Comparison of ENCODE assay signal across 28 mouse cellular contexts in the genomic region with DNA sequence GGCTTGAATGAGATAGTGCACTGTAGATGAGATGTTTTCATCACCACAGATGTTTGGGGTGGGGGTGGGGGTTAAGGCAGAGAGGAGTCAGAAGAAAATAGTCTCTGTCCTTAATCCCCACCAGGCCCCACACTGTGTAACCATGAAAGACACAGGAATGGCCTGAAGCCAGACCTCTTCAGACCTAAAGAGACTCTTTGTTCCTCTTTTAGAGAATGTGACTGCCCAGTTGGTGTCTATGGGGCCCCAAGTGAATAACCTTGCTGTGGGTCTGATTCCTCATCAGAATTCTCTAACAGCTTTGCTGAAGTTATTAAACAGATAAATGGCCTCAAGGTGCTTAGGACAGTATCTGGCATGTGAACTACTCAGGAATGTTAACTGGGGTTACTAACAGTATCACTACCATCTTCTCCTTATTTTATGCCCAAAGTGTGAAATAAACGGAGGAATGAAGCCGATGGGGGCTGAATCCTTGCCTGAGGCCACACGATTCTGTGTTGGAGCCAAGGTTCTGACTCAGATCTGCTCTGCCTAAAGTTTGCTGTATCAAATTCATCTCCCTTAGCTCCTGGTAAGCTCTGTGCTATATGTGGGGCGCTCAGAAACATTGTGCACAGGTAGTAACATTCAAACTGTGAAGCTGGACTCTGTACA. TPM values are rescaled to one million over a fixed set of nuclear protein-coding genes. Genes with fewer than 3 reads are reported as not detected.
A peak's percentile ranks its signal among the peaks of the same experiment; 100 is the strongest.
DNase-seq lines count a peak whose midpoint lies in the region; ATAC-seq lines count a peak whose summit lies in the region.
"Had no signal": no experiment of that assay in that cellular context is flagged by ENCODE, and none has a peak within 500 bp of the region (broad histone marks: within the 10 kb centered on the region; RNA-seq: fewer than 3 reads in every experiment).

No protein-coding gene starts in this region.

- H3K36me3 ChIP-seq in midbrain, embryonic 10.5 days: no peaks in the 10 kb centered on the region
- no peaks in the 10 kb centered on the region for H3K36me3 ChIP-seq in midbrain, embryonic 15.5 days (replicated peaks)
- H3K36me3 ChIP-seq: heart, embryonic 10.5 days; hindbrain, embryonic 10.5 days; limb, embryonic 13.5 days; liver, embryonic 13.5 days; midbrain, embryonic 13.5 days; stomach, embryonic 15.5 days had no signal

- no peak overlapping the region for H3K4me2 ChIP-seq in midbrain, embryonic 15.5 days
- H3K4me2 ChIP-seq: limb, embryonic 13.5 days; liver, embryonic 13.5 days; lung, embryonic 14.5 days; midbrain, embryonic 13.5 days; stomach, embryonic 15.5 days had no signal

- H3K27me3 ChIP-seq in midbrain, embryonic 10.5 days (ENCODE audit: low read depth, poor library complexity, severe bottlenecking): no peaks in the 10 kb centered on the region
- H3K27me3 ChIP-seq in midbrain, embryonic 15.5 days (replicated peaks): no peaks in the 10 kb centered on the region
- H3K27me3 ChIP-seq: CH12.LX; limb, embryonic 13.5 days; liver, embryonic 13.5 days; midbrain, embryonic 13.5 days; stomach, embryonic 15.5 days had no signal

- H3K4me3 ChIP-seq in midbrain, embryonic 10.5 days: no peak overlapping the region
- no peak overlapping the region for H3K4me3 ChIP-seq in midbrain, embryonic 15.5 days
- H3K4me3 ChIP-seq: heart, embryonic 10.5 days; hindbrain, embryonic 10.5 days; left cerebral cortex, adult 2 months; limb, embryonic 13.5 days; liver, embryonic 13.5 days; midbrain, embryonic 13.5 days; stomach, embryonic 15.5 days had no signal

- DNase-seq in midbrain, embryonic 10.5 days (ENCODE audit: low spot score): no peak
- DNase-seq in B cell, adult 2 months: peak; percentile 16 to 22
- DNase-seq in Muller cell, postnatal 12 days (ENCODE audit: inconsistent ontology term): peak; percentile 77
- no peak for DNase-seq in right cerebral cortex, postnatal 14 days
- DNase-seq: adrenal gland, adult 8-10 months; cerebellum, adult 9-11 months; embryo, embryonic 11 days; gastrocnemius, postnatal 36 days; kidney, adult 9 months; kidney, postnatal 36 days; liver, embryonic 13.5 days; lung, embryonic 14.5 days; lung, postnatal 4 days; right cerebral cortex, adult 18-20 months; spleen, adult 18-20 months; thymus, adult 18-20 months; thymus, postnatal 4 days had no signal

- H3K4me1 ChIP-seq in midbrain, embryonic 10.5 days: peaks cover 22% of the 10 kb centered on the region
- H3K4me1 ChIP-seq in midbrain, embryonic 15.5 days: peaks cover 4% of the 10 kb centered on the region; the same call in 1 of the 2 replicates

- no peak overlapping the region for H3K9ac ChIP-seq in midbrain, embryonic 15.5 days
- H3K9ac ChIP-seq: limb, embryonic 13.5 days; liver, embryonic 13.5 days; lung, embryonic 14.5 days; midbrain, embryonic 13.5 days; stomach, embryonic 15.5 days had no signal

- H3K27ac ChIP-seq in midbrain, embryonic 10.5 days (replicated peaks): 0 out of 2 replicates have a peak overlapping the region, but pooled peaks have one; percentile 15
- no peak overlapping the region for H3K27ac ChIP-seq in midbrain, embryonic 15.5 days
- H3K27ac ChIP-seq: heart, embryonic 10.5 days; hindbrain, embryonic 10.5 days; left cerebral cortex, adult 2 months; limb, embryonic 13.5 days; liver, embryonic 13.5 days; midbrain, embryonic 13.5 days; stomach, embryonic 15.5 days had no signal

- H3K9me3 ChIP-seq in midbrain, embryonic 10.5 days (replicated peaks): no peaks in the 10 kb centered on the region
- no peaks in the 10 kb centered on the region for H3K9me3 ChIP-seq in midbrain, embryonic 15.5 days
- H3K9me3 ChIP-seq: heart, embryonic 10.5 days; hindbrain, embryonic 10.5 days; limb, embryonic 13.5 days; liver, embryonic 13.5 days; midbrain, embryonic 13.5 days; stomach, embryonic 15.5 days had no signal

- ATAC-seq in midbrain, embryonic 15.5 days (replicated peaks): no peak
- peak; percentile 71 for ATAC-seq in megakaryocyte, adult 5-6 weeks (ENCODE audit: poor library complexity, severe bottlenecking)
- ATAC-seq in CD4-positive, CD25-positive, alpha-beta regulatory T cell, adult 4 months: no peak
- ATAC-seq: forebrain, embryonic 16.5 days; midbrain, embryonic 13.5 days had no signal

- WGBS in midbrain, embryonic 10.5 days: 81% methylated on average over 4 of the region's 4 CpGs
- 78% methylated on average over 4 of the region's 4 CpGs for WGBS in midbrain, embryonic 15.5 days

RNA-seq across cellular contexts. Expression of gene Ppp1cb, which starts 53.3 kb away (rescaled TPM):
- polyA plus RNA-seq in midbrain, embryonic 10.5 days (2016; fragmentation: Nextera tagmentation; extraction: Ambion mirVana): 205 and 213 TPM in 2 replicates
- polyA plus RNA-seq in midbrain, embryonic 15.5 days (2015; fragmentation: Nextera tagmentation; extraction: Ambion mirVana): 195 and 199 TPM in 2 replicates
- total RNA-seq in megakaryocyte, adult 5-6 weeks (2015): 167 and 177 TPM in 2 replicates
- 205 and 247 TPM in 2 replicates for total RNA-seq in megakaryocyte, adult 5-6 weeks (2017)
- 100 to 1,000 TPM in 1 of 2 experiments, 10 to 100 TPM in 1; 71.3 to 138 TPM for polyA plus RNA-seq in CD4-positive, CD25-positive, alpha-beta regulatory T cell, adult 4 months (2017; shearing (Covaris generic))

Comparison
In these comparisons a context has a peak if more than half of its experiments do, and no peak if none do; other contexts are left out.
1. DNase-seq: peak in B cell, adult 2 months (2 of 2) and Muller cell, postnatal 12 days (single experiment); none in midbrain, embryonic 10.5 days (single experiment) and right cerebral cortex, postnatal 14 days (single experiment).